Mouse (Mus musculus) liver, embryonic 16.5 days (tissue): ENCODE results near the gene 4930578G10Rik. TPM values are rescaled to one million over a fixed set of nuclear protein-coding genes. Genes with fewer than 3 reads are reported as not detected.
"Not testable (repeated sequence)": the region's sequence is repeated elsewhere in the genome, so short reads cannot be mapped to it uniquely, and the experiment has no call there.

Source experiments
- ATAC-seq: fragments of 200-750 bp; cut with Nextera tagmentation; 2 replicates; pipeline ENCODE4 v1.8.0; 2017; ENCODE audit warnings: low read depth, mild to moderate bottlenecking, moderate number of reproducible peaks, moderate library complexity
- H3K27ac ChIP-seq: fragments of 300-500 bp; sonication (generic); 2 replicates; pipeline ENCODE4 v1.5.1; 2014; ENCODE audit warnings: mild to moderate bottlenecking, low read length
- H3K27me3 ChIP-seq: fragments of 300-500 bp; sonication (generic); 2 replicates; pipeline ENCODE4 v1.6.1; 2014; ENCODE audit warnings: low read depth, low read length, mixed read lengths; ENCODE audit not compliant: control insufficient read depth, insufficient read depth
- H3K36me3 ChIP-seq: fragments of 300-500 bp; sonication (generic); 2 replicates; pipeline ENCODE4 v1.6.1; 2014; ENCODE audit warnings: mild to moderate bottlenecking; ENCODE audit not compliant: control insufficient read depth, insufficient read depth
- H3K4me1 ChIP-seq: fragments of 300-500 bp; sonication (generic); 2 replicates; pipeline ENCODE4 v1.6.1; 2014; ENCODE audit warnings: low read depth, low read length, mixed read lengths; ENCODE audit not compliant: control insufficient read depth
- H3K4me2 ChIP-seq: fragments of 300-500 bp; sonication (generic); 2 replicates; pipeline ENCODE4 v1.6.1; 2014; ENCODE audit warnings: low read depth, low read length, mixed read lengths
- H3K4me3 ChIP-seq: fragments of 300-500 bp; sonication (generic); 2 replicates; pipeline ENCODE4 v1.5.1; 2014; ENCODE audit warnings: low read depth, mild to moderate bottlenecking, low read length
- H3K9ac ChIP-seq: fragments of 300-500 bp; sonication (generic); 2 replicates; pipeline ENCODE4 v1.6.1; 2014; ENCODE audit warnings: low read depth, low read length
- H3K9me3 ChIP-seq: fragments of 300-500 bp; sonication (generic); replicated peaks from 2 replicates; pipeline ENCODE4 v1.6.1; 2016; ENCODE audit warnings: low read length; ENCODE audit not compliant: control insufficient read depth
- WGBS: fragments of 180-500 bp; shearing (Covaris S2); extraction: QIAGEN DNeasy Blood & Tissue Kit; methylation state at CpG from one replicate; pipeline ENCODE4 v1.1.7; 2014; ENCODE audit not compliant: insufficient replicate concordance; 5-methylcytosine and 5-hydroxymethylcytosine counted together
- polyA plus RNA-seq: library from polyadenylated mRNA; unstranded; fragments of >200 nt; fragmentation: Nextera tagmentation; extraction: Ambion mirVana; gene quantifications from 2 replicates; pipeline ENCODE4 v1.2.1, GENCODE M21; 2015

The 4930578G10Rik gene
- polyA plus RNA-seq: not detected in 2 replicates

GRCm38 (mm10) chr4:42735245-42735644 is at the start of gene 4930578G10Rik:
4930578G10Rik (plus strand) TSS chr4:42735545.
- not testable (repeated sequence) for H3K9ac ChIP-seq, H3K27ac ChIP-seq, H3K36me3 ChIP-seq, H3K4me1 ChIP-seq, H3K4me2 ChIP-seq, H3K4me3 ChIP-seq, ATAC-seq, H3K9me3 ChIP-seq, H3K27me3 ChIP-seq
- no CpG with 5 or more reads among the region's 13 CpGs for WGBS

DNA sequence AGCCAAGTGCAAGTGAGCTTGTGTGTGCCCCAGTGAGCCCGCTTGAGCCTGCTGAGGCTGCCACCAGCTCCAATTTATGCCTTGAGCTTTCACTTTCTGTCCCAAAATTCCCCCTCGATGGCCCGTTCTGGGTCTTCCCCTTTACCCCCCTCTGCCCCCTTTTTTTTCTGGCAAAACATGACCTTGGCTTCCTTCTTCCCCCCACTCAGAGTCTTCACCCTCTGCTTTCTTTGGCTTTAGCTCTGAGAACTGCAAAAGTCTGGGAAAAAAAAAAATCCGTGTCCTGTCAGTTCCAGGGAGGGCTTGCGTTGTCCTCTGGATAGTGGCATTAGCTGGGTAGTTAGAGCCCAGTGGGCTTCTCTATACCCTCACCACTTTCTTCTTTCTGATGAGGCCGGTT is 21.1 kb downstream of the 4930578G10Rik start, which contains the start of gene Ccl19:
Gene Ccl19 (minus strand): TSS at position 101 of the 400 bp plus-strand sequence.
- not testable (repeated sequence) for H3K4me2 ChIP-seq, H3K9me3 ChIP-seq, ATAC-seq, H3K4me3 ChIP-seq, H3K4me1 ChIP-seq, H3K27ac ChIP-seq, H3K36me3 ChIP-seq, H3K9ac ChIP-seq, H3K27me3 ChIP-seq
- no CpG with 5 or more reads among the region's 6 CpGs for WGBS

- no CpG with 5 or more reads among the region's 5 CpGs for WGBS
- H3K27me3 ChIP-seq, H3K27ac ChIP-seq, H3K4me1 ChIP-seq, H3K9ac ChIP-seq, H3K9me3 ChIP-seq, H3K4me3 ChIP-seq, H3K4me2 ChIP-seq, ATAC-seq, H3K36me3 ChIP-seq: not testable (repeated sequence)
Measured at GRCm38 (mm10) chr4:42773893-42774292, 38.5 kb downstream of the 4930578G10Rik start, which contains the start of gene Ccl21a. Ccl21a (minus strand) TSS chr4:42773993.

DNA sequence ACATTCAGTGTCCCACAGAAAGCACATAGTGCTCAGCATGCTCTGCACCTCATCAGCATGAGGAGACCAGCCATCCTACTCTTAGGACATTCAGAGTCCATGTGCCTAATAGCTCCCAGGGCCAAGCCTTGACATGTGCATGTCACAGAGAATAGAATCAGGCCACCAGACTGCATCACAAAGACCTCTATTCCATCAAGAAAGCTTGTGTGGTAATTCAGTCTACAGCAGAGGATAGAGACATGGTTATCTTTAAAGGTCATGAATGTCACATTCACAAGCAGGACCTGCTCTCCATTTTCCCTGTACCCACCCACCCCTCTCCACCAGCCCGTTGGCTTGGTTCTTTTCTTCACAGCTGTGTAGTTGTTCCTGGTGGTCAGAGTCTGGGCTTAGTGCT is 118.4 kb downstream of the 4930578G10Rik start, which contains the start of gene Fam205a1:
Gene Fam205a1 (minus strand): TSS at position 101 of the 400 bp plus-strand sequence.
- H3K9ac ChIP-seq, H3K4me3 ChIP-seq, ATAC-seq, H3K4me2 ChIP-seq, H3K4me1 ChIP-seq, H3K9me3 ChIP-seq, H3K27me3 ChIP-seq, H3K27ac ChIP-seq, H3K36me3 ChIP-seq: not testable (repeated sequence)
- 69% methylated on average over 1 of the region's 1 CpGs for WGBS

- not testable (repeated sequence) for H3K4me3 ChIP-seq, H3K9me3 ChIP-seq, H3K27ac ChIP-seq, H3K4me1 ChIP-seq, H3K27me3 ChIP-seq, ATAC-seq, H3K4me2 ChIP-seq, H3K9ac ChIP-seq, H3K36me3 ChIP-seq
- 52% methylated on average over 1 of the region's 1 CpGs for WGBS
Measured at GRCm38 (mm10) chr4:42856671-42857070, 121.3 kb downstream of the 4930578G10Rik start, which contains the start of gene Gm12394. Gm12394 (minus strand) TSS chr4:42856771.

DNA sequence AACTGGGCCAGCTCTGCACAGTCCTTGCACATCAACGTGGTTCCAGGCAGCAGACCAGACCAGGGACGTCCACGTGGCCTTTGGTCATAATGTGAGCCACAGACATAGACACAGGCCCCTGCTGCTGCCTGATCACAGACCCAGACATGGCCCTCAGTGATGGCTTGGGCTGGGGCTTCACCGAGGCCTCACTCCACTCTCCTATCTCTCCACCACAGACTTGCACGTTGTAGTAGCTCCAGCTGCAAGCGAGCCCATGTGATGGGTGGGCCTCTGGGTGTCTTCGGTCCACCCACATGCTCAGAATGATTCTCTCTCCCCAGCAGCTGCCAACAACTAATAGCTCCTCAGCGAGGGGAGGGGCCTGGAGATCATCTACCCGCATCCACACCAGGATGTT is 125.1 kb downstream of the 4930578G10Rik start:
- not testable (repeated sequence) for H3K9me3 ChIP-seq, H3K27me3 ChIP-seq, H3K4me3 ChIP-seq, H3K36me3 ChIP-seq
- Histone ChIP-seq H3K4me2 (peak overlapping the region; percentile 47), H3K4me1 (peaks cover 19% of the 10 kb centered on the region), H3K9ac (peak overlapping the region; percentile 66), H3K27ac (peak overlapping the region; percentile 96)
- WGBS: 24% methylated on average over 9 of the region's 9 CpGs
- ATAC-seq: peak; percentile 100

DNA sequence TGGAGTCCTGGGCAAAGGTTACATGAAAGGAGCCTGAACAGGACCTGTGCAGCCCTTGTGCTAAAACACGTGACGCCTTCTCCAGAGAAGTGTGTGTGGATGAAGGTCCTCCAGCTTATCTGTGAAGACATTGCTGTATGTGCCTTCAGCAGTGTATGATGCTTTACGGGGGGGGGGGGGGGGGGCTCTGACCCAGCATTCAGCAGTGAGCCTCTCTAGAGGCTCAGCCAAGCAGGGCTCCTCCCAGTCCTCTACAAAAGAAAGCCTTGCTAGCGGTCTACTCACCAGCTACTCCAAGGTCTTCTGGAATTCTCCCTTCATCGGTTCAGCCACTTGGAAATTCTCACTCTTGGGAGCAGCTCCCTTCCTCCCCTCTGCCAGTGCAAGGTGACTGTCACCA is 128.1 kb downstream of the 4930578G10Rik start:
- Histone ChIP-seq H3K9ac (0 out of 2 replicates have a peak overlapping the region, but pooled peaks have one; percentile 47), H3K4me1 (peaks cover 45% of the 10 kb centered on the region), H3K27ac (peak overlapping the region; percentile 91)

DNA sequence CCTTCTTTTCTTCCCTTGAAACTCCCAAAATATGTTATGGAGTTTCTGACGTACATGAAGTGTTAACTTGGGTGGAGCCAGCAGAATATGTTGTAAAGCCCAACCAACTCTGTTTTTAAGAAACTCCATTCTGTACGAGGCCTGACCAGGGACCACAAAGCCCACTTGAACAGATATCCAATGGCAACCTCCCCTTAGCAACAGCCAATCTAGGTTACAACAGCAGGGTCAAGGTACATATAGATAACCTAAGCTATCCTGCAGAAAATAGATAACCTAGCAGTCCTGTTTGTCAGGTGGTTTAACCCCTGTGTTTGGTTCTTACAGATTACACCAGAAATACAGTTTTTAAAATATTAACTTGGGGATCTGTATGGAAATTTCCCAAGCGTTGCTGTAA is 132.0 kb downstream of the 4930578G10Rik start:
- peak; percentile 96 for ATAC-seq
- Histone ChIP-seq H3K27ac (peak overlapping the region; percentile 93), H3K36me3 (no peaks in the 10 kb centered on the region), H3K9ac (peak overlapping the region; percentile 52), H3K27me3 (no peaks in the 10 kb centered on the region), H3K4me1 (peaks cover 63% of the 10 kb centered on the region), H3K9me3 (no peaks in the 10 kb centered on the region), H3K4me3 (0 out of 2 replicates have a peak overlapping the region, but pooled peaks have one; percentile 8), H3K4me2 (peak overlapping the region; percentile 51)
- 18% methylated on average over 3 of the region's 3 CpGs for WGBS

More for the DNA sequence above, 128.1 kb downstream of the 4930578G10Rik start:
- 58% methylated on average over 5 of the region's 5 CpGs for WGBS
- ATAC-seq: peak; percentile 53
- not testable (repeated sequence) for H3K27me3 ChIP-seq, H3K36me3 ChIP-seq, H3K9me3 ChIP-seq
- H3K4me3 ChIP-seq: 0 out of 2 replicates have a peak overlapping the region, but pooled peaks have one; percentile 33
- peak overlapping the region; percentile 43 for H3K4me2 ChIP-seq

DNA sequence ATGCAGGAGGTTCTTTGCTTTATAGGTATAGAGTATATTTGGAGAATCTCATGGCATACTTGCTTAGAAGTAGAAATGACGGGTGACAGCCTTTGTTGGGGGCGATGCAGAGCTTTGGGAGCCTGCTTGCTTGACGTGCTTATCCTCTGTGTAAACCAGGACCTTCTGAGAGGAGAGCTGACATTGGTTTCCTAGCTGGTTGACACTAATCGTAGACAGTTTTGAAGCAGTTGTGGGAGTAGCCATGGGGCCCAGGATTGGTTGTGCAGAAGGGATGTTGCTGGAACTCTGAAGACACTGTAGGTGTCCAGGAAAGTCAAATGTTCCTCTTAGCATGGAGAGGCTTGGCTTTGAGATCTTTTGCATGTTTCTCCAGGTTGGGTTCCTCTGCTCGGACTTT is 132.8 kb downstream of the 4930578G10Rik start:
- ATAC-seq: no peak
- peak overlapping the region; percentile 51 for H3K4me2 ChIP-seq
- H3K36me3 ChIP-seq: no peaks in the 10 kb centered on the region
- no peak overlapping the region for H3K4me3 ChIP-seq
- WGBS: 67% methylated on average over 5 of the region's 5 CpGs
- H3K9me3 ChIP-seq: no peaks in the 10 kb centered on the region
- H3K27ac ChIP-seq: peak overlapping the region; percentile 93
- peak overlapping the region; percentile 52; the same call in 1 of the 2 replicates for H3K9ac ChIP-seq
- no peaks in the 10 kb centered on the region for H3K27me3 ChIP-seq
- peaks cover 60% of the 10 kb centered on the region for H3K4me1 ChIP-seq
